Mouse (Mus musculus): Measurements from ENCODE around the gene Cnn3.

- TF ChIP-seq CTCF (IDR thresholded peaks at IDR 0.05; ENCODE audit: control insufficient read depth, insufficient read depth, low read length), result no peak
- TF ChIP-seq POLR2A (IDR thresholded peaks at IDR 0.05; ENCODE audit: borderline replicate concordance, control insufficient read depth, low read depth, low read length), result no peak
Measured at GRCm38 (mm10) chr3:121396561-121396960, 29.7 kb upstream of the Cnn3 start.
